Mouse (Mus musculus) megakaryocyte-erythroid progenitor cell, adult 5-6 weeks (primary cell): Measurements from ENCODE around the gene Vma21. TPM values are rescaled to one million over a fixed set of nuclear protein-coding genes. Genes with fewer than 3 reads are reported as not detected.

Source experiments
- ATAC-seq: replicated peaks from 2 replicates; pipeline ENCODE4 v1.8.0; 2016; ENCODE audit warnings: mild to moderate bottlenecking, inconsistent platforms; ENCODE audit not compliant: severe bottlenecking, poor library complexity, low FRiP score, low TSS enrichment
- total RNA-seq, 2 experiments: library from RNA; stranded (forward) in 1 of 2; stranded (reverse) in 1 of 2; fragments of 200-1000, 215-1000 nt in 1 of 2; fragments of >200 nt in 1 of 2; fragmentation: Nextera tagmentation in 1 of 2; gene quantifications; 2 replicates each; pipeline ENCODE4 v1.2.3; 2014 to 2017

Vma21 gene
- total RNA-seq (2014; fragmentation: Nextera tagmentation) (20.4 and 27.3 TPM in 2 replicates), total RNA-seq (2017) (13.5 and 17.6 TPM in 2 replicates)

GRCm38 (mm10) chrX:71815631-71816345 is at the start of gene Vma21:
Vma21 (plus strand) TSS chrX:71815924.
- ATAC-seq: peak; percentile 21

GRCm38 (mm10) chrX:71767909-71768308 is 47.8 kb upstream of the Vma21 start:
- no peak for ATAC-seq

- ATAC-seq: no peak
Measured at GRCm38 (mm10) chrX:71791106-71791505, 24.6 kb upstream of the Vma21 start.

GRCm38 (mm10) chrX:71797766-71798165 is 18.0 kb upstream of the Vma21 start:
- ATAC-seq: no peak

- no peak for ATAC-seq
Measured at GRCm38 (mm10) chrX:71798883-71799282, 16.8 kb upstream of the Vma21 start.

- no peak for ATAC-seq
Measured at GRCm38 (mm10) chrX:71811966-71812835, 3.5 kb upstream of the Vma21 start.

- ATAC-seq: peak; percentile 92
Measured at GRCm38 (mm10) chrX:71816401-71816857, 705 bp downstream of the Vma21 start.

- ATAC-seq: peak; percentile 56
Measured at GRCm38 (mm10) chrX:71816931-71817361, 1.2 kb downstream of the Vma21 start.

GRCm38 (mm10) chrX:71838911-71839310 is 23.2 kb downstream of the Vma21 start:
- no peak for ATAC-seq

- ATAC-seq: no peak
Measured at GRCm38 (mm10) chrX:71846696-71847095, 31.0 kb downstream of the Vma21 start.

- ATAC-seq: no peak
Measured at GRCm38 (mm10) chrX:71853798-71854197, 38.1 kb downstream of the Vma21 start.

Other genes starting within 250 kb of the Vma21 start
- not detected in 2 replicates for gene Gpr50, start 152.3 kb upstream of the Vma21 start, total RNA-seq (2014; fragmentation: Nextera tagmentation)
- gene Gpr50, start 152.3 kb upstream of the Vma21 start, total RNA-seq (2017): not detected in 2 replicates
- not detected in 2 replicates for gene Gm1141, start 105.1 kb downstream of the Vma21 start, total RNA-seq (2014; fragmentation: Nextera tagmentation)
- not detected in 2 replicates for gene Gm1141, start 105.1 kb downstream of the Vma21 start, total RNA-seq (2017)
- not detected in 2 replicates for gene Prrg3, start 146.7 kb downstream of the Vma21 start, total RNA-seq (2014; fragmentation: Nextera tagmentation)
- gene Prrg3, start 146.7 kb downstream of the Vma21 start, total RNA-seq (2017): not detected in 2 replicates
- gene Fate1, start 157.1 kb downstream of the Vma21 start, total RNA-seq (2014; fragmentation: Nextera tagmentation): not detected in 2 replicates
- not detected in 2 replicates for gene Fate1, start 157.1 kb downstream of the Vma21 start, total RNA-seq (2017)
- gene Cnga2, start 175.9 kb downstream of the Vma21 start, total RNA-seq (2014; fragmentation: Nextera tagmentation): not detected in 2 replicates
- not detected in 2 replicates for gene Cnga2, start 175.9 kb downstream of the Vma21 start, total RNA-seq (2017)